ENCODE assay signal across 10 mouse cellular contexts in genomic region chr9:61279044-61279543, GRCm38 (mm10).
A peak's percentile ranks its signal among the peaks of the same experiment; 100 is the strongest.
DNase-seq lines count a peak whose midpoint lies in the region; ATAC-seq lines count a peak whose summit lies in the region.
"Had no signal": no experiment of that assay in that cellular context is flagged by ENCODE, and none has a peak within 500 bp of the region (broad histone marks: within the 10 kb centered on the region; RNA-seq: fewer than 3 reads in every experiment).

No protein-coding gene starts in this region.

- H3K9ac ChIP-seq in heart, embryonic 11.5 days (ENCODE audit: low read depth, low read length), result no peak overlapping the region
- peak overlapping the region; percentile 22 for H3K9ac ChIP-seq in forebrain, embryonic 13.5 days
- H3K9ac ChIP-seq in midbrain, embryonic 11.5 days (ENCODE audit: low read length), result peak overlapping the region; percentile 30

- WGBS in heart, embryonic 10.5 days, result 14% methylated on average over 9 of the region's 9 CpGs
- WGBS in heart, embryonic 11.5 days (ENCODE audit: insufficient replicate concordance), result 13% methylated on average over 9 of the region's 9 CpGs
- 11% methylated on average over 9 of the region's 9 CpGs for WGBS in forebrain, embryonic 13.5 days
- 21% methylated on average over 9 of the region's 9 CpGs for WGBS in midbrain, embryonic 11.5 days

- H3K27me3 ChIP-seq in heart, embryonic 10.5 days (ENCODE audit: insufficient read depth, poor library complexity, severe bottlenecking), result peaks cover 80% of the 10 kb centered on the region
- peaks cover 60% of the 10 kb centered on the region for H3K27me3 ChIP-seq in heart, embryonic 11.5 days (ENCODE audit: control insufficient read depth, insufficient read depth, low read length)
- peaks cover 25% of the 10 kb centered on the region for H3K27me3 ChIP-seq in forebrain, embryonic 13.5 days
- no peaks in the 10 kb centered on the region; the same call in 1 of the 2 replicates for H3K27me3 ChIP-seq in midbrain, embryonic 11.5 days (ENCODE audit: control insufficient read depth, insufficient read depth, low read length)

- DNase-seq in heart, embryonic 10.5 days (ENCODE audit: low spot score), result no peak
- peak; percentile 47 for DNase-seq in NIH3T3 (ENCODE audit: low read depth)
- no peak for DNase-seq in midbrain, embryonic 11.5 days (ENCODE audit: low spot score, missing footprints)
- no peak for DNase-seq in gastrocnemius, postnatal 25 days
- no peak for DNase-seq in urinary bladder, adult 18-20 months (ENCODE audit: low spot score in 2 of 2)
- DNase-seq in urinary bladder, postnatal 36 days (ENCODE audit: low spot score in 2 of 2), result no peak
- DNase-seq: gastrocnemius, postnatal 10 days had no signal

- H3K27ac ChIP-seq in heart, embryonic 10.5 days, result 0 out of 2 replicates have a peak overlapping the region, but pooled peaks have one; percentile 8
- H3K27ac ChIP-seq in heart, embryonic 11.5 days (ENCODE audit: low read depth, low read length), result no peak overlapping the region
- H3K27ac ChIP-seq in forebrain, embryonic 13.5 days, result peak overlapping the region; percentile 80
- peak overlapping the region; percentile 30; the same call in 1 of the 2 replicates for H3K27ac ChIP-seq in midbrain, embryonic 11.5 days (ENCODE audit: low read depth, low read length)
- H3K27ac ChIP-seq: layer of hippocampus, adult 2 months had no signal

- H3K4me2 ChIP-seq in heart, embryonic 11.5 days, result no peak overlapping the region; the same call in 1 of the 2 replicates
- peak overlapping the region; percentile 42 for H3K4me2 ChIP-seq in forebrain, embryonic 13.5 days
- no peak overlapping the region for H3K4me2 ChIP-seq in midbrain, embryonic 11.5 days

- ATAC-seq in heart, embryonic 11.5 days (replicated peaks; ENCODE audit: insufficient number of reproducible peaks, low FRiP score, low TSS enrichment), result no peak
- ATAC-seq in forebrain, embryonic 13.5 days, result no peak
- ATAC-seq in midbrain, embryonic 11.5 days (ENCODE audit: low FRiP score), result peak; percentile 16; the same call in 1 of the 2 replicates

- 0 out of 2 replicates have a peak overlapping the region, but pooled peaks have one; percentile 8 for H3K4me3 ChIP-seq in heart, embryonic 10.5 days
- no peak overlapping the region for H3K4me3 ChIP-seq in heart, embryonic 11.5 days (ENCODE audit: low read depth, low read length)
- no peak overlapping the region for H3K4me3 ChIP-seq in forebrain, embryonic 13.5 days
- H3K4me3 ChIP-seq in midbrain, embryonic 11.5 days (ENCODE audit: low read depth, low read length), result no peak overlapping the region

- H3K4me1 ChIP-seq in heart, embryonic 10.5 days, result peaks cover 23% of the 10 kb centered on the region
- peaks cover 12% of the 10 kb centered on the region for H3K4me1 ChIP-seq in heart, embryonic 11.5 days (ENCODE audit: control insufficient read depth, insufficient read depth, low read length)
- H3K4me1 ChIP-seq in forebrain, embryonic 13.5 days, result peaks cover 38% of the 10 kb centered on the region
- peaks cover 22% of the 10 kb centered on the region for H3K4me1 ChIP-seq in midbrain, embryonic 11.5 days (ENCODE audit: control insufficient read depth, insufficient read depth, low read length)

- no peaks in the 10 kb centered on the region for H3K36me3 ChIP-seq in heart, embryonic 10.5 days
- no peaks in the 10 kb centered on the region for H3K36me3 ChIP-seq in heart, embryonic 11.5 days (ENCODE audit: control insufficient read depth, insufficient read depth, low read length)
- no peaks in the 10 kb centered on the region for H3K36me3 ChIP-seq in forebrain, embryonic 13.5 days (ENCODE audit: poor library complexity, severe bottlenecking)
- H3K36me3 ChIP-seq in midbrain, embryonic 11.5 days (ENCODE audit: control insufficient read depth, insufficient read depth, low read length), result no peaks in the 10 kb centered on the region

- H3K9me3 ChIP-seq in heart, embryonic 10.5 days, result no peaks in the 10 kb centered on the region
- no peaks in the 10 kb centered on the region for H3K9me3 ChIP-seq in heart, embryonic 11.5 days (replicated peaks; ENCODE audit: control insufficient read depth, low read length)
- H3K9me3 ChIP-seq in forebrain, embryonic 13.5 days (replicated peaks), result no peaks in the 10 kb centered on the region
- H3K9me3 ChIP-seq in midbrain, embryonic 11.5 days (ENCODE audit: control insufficient read depth, low read length), result no peaks in the 10 kb centered on the region
